Mouse (Mus musculus) embryonic facial prominence, embryonic 14.5 days (tissue): Measurements from ENCODE around the gene Mrap. TPM values are rescaled to one million over a fixed set of nuclear protein-coding genes. Genes with fewer than 3 reads are reported as not detected.

Experiments
- ATAC-seq: fragments of 200-750 bp; cut with Nextera tagmentation; 2 replicates; pipeline ENCODE4 v1.8.0; 2017; ENCODE audit warnings: low read depth, moderate number of reproducible peaks, moderate TSS enrichment
- DNase-seq: peaks from one replicate; pipeline ENCODE4 v3.0.0-alpha.2; 2015; ENCODE audit warnings: low spot score
- H3K27ac ChIP-seq: fragments of 300-500 bp; sonication (generic); replicated peaks from 2 replicates; pipeline ENCODE4 v1.5.1; 2014; ENCODE audit warnings: low read depth, mild to moderate bottlenecking, low read length, moderate library complexity
- H3K27me3 ChIP-seq: fragments of 300-500 bp; sonication (generic); replicated peaks from 2 replicates; pipeline ENCODE4 v1.6.1; 2014; ENCODE audit warnings: low read length; ENCODE audit not compliant: control insufficient read depth, insufficient read depth
- H3K36me3 ChIP-seq: fragments of 300-500 bp; sonication (generic); 2 replicates; pipeline ENCODE4 v1.6.1; 2014; ENCODE audit warnings: low read length, mixed read lengths; ENCODE audit not compliant: control insufficient read depth, insufficient read depth
- H3K4me1 ChIP-seq: fragments of 300-500 bp; sonication (generic); 2 replicates; pipeline ENCODE4 v1.6.1; 2014; ENCODE audit warnings: antibody characterized with exemption, low read length; ENCODE audit not compliant: control insufficient read depth, insufficient read depth
- H3K4me2 ChIP-seq: fragments of 300-500 bp; sonication (generic); 2 replicates; pipeline ENCODE4 v1.6.1; 2014; ENCODE audit warnings: low read depth, mild to moderate bottlenecking, low read length, moderate library complexity, mixed read lengths
- H3K4me3 ChIP-seq: fragments of 300-500 bp; sonication (generic); 2 replicates; pipeline ENCODE4 v1.5.1; 2014; ENCODE audit warnings: low read depth, mild to moderate bottlenecking, low read length
- H3K9ac ChIP-seq: fragments of 300-500 bp; sonication (generic); 2 replicates; pipeline ENCODE4 v1.6.1; 2014; ENCODE audit warnings: low read depth, mild to moderate bottlenecking, low read length, moderate library complexity, mixed read lengths
- H3K9me3 ChIP-seq: fragments of 300-500 bp; sonication (generic); 2 replicates; pipeline ENCODE4 v1.6.1; 2016; ENCODE audit warnings: low read length; ENCODE audit not compliant: control insufficient read depth
- WGBS: fragments of 180-500 bp; shearing (Covaris S2); extraction: QIAGEN DNeasy Blood & Tissue Kit; methylation state at CpG from one replicate; pipeline ENCODE4 v1.1.7; 2014; 5-methylcytosine and 5-hydroxymethylcytosine counted together
- polyA plus RNA-seq: library from polyadenylated mRNA; unstranded; fragments of >200 nt; fragmentation: Nextera tagmentation; extraction: Ambion mirVana; gene quantifications from 2 replicates; pipeline ENCODE4 v1.2.1, GENCODE M21; 2014

Mrap gene
- polyA plus RNA-seq, 1 experiment from 2014 or later = 3.8 TPM

DNA sequence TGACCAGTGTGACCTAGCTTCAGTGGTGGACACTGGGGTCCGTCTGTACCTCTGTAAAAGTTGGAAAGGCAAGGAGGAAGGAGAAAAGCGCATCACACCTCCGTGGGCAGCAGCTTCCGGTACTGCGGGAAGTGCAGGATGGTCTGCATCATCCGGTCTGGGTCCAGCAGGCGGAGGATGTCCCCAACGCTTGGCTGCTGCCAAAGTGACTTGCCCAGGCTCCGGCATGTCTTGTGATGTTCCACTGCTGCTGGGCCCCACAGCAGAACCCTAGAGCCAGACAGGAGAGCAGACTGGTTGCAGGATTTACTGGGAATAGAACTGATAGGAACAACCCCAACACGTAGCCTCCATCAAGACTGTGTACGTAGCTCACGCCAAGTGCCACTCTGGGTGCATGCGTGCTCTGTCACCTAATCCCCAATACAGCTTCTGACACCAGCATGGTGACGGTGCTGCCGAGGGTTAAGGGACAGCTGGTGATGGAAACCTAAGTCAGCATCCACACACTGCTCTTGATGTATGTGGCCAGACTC, 29.0 kb downstream of the Mrap start:
- Histone ChIP-seq H3K27ac (no peak overlapping the region), H3K9me3 (no peaks in the 10 kb centered on the region), H3K4me3 (no peak overlapping the region), H3K36me3 (peaks cover 83% of the 10 kb centered on the region), H3K9ac (no peak overlapping the region), H3K4me2 (no peak overlapping the region), H3K4me1 (no peaks in the 10 kb centered on the region), H3K27me3 (no peaks in the 10 kb centered on the region)
- no peak for ATAC-seq
- DNase-seq = no peak
- 95% methylated on average over 15 of the region's 15 CpGs for WGBS

DNA sequence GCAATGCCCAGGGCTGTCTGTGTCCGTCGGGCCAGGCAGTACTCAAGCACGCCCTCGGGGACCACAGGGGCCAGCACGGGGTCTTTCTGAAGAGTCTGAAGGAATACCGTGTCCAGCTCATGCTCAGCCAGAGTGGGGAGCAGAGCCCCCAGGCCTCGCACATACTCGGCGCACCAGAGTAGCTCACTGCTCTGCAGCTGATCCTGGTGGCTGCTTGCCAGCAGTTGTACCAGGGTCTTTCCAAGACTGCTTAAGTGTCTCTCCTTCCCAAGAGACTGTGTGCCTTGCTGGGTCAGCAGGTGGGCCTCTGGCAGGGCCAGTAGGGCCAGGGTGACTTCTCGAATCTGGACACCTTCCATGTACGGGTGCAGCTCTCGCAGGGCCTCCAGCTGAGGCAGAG, 36.2 kb downstream of the Mrap start:
- Histone ChIP-seq H3K9ac (no peak overlapping the region), H3K4me1 (no peaks in the 10 kb centered on the region), H3K27me3 (no peaks in the 10 kb centered on the region), H3K27ac (no peak overlapping the region), H3K9me3 (no peaks in the 10 kb centered on the region), H3K36me3 (peaks cover 95% of the 10 kb centered on the region), H3K4me2 (no peak overlapping the region), H3K4me3 (no peak overlapping the region)
- WGBS = 80% methylated on average over 12 of the region's 12 CpGs
- no peak for ATAC-seq
- DNase-seq = no peak

DNA sequence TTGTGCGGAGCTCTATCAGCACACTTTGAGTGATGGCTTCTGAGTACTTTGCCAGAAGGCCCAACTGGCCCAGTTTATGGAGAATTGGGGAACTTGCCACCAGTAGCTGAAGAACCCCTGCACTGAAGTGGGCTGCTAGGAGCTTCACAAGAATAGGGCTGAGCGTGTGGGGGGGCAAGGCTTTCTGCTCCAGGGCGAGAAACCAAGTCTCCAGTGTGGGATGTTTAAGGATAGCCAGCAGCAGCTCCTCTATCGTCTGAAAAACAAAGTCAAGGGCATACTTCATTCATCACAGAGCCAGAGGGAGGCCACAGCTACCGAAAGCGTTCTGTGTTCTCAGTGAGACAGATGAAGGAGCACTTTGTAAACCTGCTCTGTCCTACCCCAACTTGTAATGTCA, 36.6 kb downstream of the Mrap start:
- Histone ChIP-seq H3K27ac (no peak overlapping the region), H3K9me3 (no peaks in the 10 kb centered on the region), H3K9ac (no peak overlapping the region), H3K36me3 (peaks cover 95% of the 10 kb centered on the region), H3K4me1 (no peaks in the 10 kb centered on the region), H3K4me3 (no peak overlapping the region), H3K4me2 (no peak overlapping the region), H3K27me3 (no peaks in the 10 kb centered on the region)
- 80% methylated on average over 6 of the region's 6 CpGs for WGBS
- DNase-seq (no peak), ATAC-seq (no peak)

DNA sequence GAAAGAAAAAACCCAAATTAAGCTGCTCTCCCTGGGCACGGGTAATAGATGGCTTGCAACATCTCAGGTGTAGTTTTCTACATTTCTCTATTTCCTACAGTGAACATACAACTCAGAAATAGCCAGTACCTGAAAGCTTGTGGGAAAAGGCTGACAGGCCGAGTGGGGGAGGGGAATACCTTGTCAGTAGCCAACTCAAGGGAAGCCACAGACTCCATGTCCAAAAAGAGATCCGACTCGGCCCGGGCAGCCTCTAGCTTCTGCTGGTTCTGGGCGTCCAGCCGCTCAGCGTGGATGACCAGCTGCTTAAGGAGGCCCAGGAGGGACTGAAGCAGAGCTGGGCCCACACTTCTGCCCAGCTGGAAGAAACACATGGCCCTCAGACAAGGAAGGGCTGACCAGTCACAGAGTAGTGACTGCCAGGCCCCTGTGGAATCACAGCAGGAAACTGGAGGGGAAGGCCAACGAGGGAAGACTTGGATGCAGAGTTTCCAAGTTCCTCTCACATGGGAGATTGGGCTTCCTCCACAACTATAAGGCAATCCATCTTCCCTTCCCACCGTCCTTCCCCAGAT, 38.0 kb downstream of the Mrap start:
- Histone ChIP-seq H3K4me1 (no peaks in the 10 kb centered on the region), H3K27me3 (no peaks in the 10 kb centered on the region), H3K9me3 (no peaks in the 10 kb centered on the region), H3K9ac (no peak overlapping the region; the same call in 1 of the 2 replicates), H3K36me3 (peaks cover 98% of the 10 kb centered on the region), H3K4me3 (no peak overlapping the region), H3K27ac (no peak overlapping the region), H3K4me2 (no peak overlapping the region)
- ATAC-seq = no peak
- DNase-seq = no peak
- WGBS = 77% methylated on average over 10 of the region's 10 CpGs

DNA sequence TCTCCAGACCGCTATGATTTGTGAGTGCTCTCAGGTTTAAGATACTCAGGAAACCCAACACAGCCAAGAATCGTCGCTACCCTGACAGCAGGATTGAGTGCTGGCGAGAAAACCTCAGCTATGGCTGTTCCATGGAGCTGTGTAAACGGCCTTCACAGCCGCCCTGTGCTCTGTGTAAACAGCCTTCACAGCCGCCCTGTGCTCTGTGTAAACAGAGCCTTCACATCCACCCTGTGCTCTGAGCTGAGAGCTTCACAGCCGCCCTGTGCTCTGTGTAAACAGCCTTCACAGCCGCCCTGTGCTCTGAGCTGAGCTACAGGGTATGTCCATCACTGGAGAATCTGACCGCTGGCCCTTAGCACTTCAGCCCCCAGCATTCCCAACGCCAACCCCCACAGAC, 41.8 kb downstream of the Mrap start:
- Histone ChIP-seq H3K36me3 (peaks cover 95% of the 10 kb centered on the region), H3K9me3 (no peaks in the 10 kb centered on the region), H3K4me3 (no peak overlapping the region), H3K4me1 (no peaks in the 10 kb centered on the region), H3K27ac (no peak overlapping the region), H3K9ac (no peak overlapping the region), H3K4me2 (no peak overlapping the region), H3K27me3 (no peaks in the 10 kb centered on the region)
- no peak for DNase-seq
- 61% methylated on average over 11 of the region's 11 CpGs for WGBS
- ATAC-seq = peak; percentile 65; the same call in 1 of the 2 replicates

DNA sequence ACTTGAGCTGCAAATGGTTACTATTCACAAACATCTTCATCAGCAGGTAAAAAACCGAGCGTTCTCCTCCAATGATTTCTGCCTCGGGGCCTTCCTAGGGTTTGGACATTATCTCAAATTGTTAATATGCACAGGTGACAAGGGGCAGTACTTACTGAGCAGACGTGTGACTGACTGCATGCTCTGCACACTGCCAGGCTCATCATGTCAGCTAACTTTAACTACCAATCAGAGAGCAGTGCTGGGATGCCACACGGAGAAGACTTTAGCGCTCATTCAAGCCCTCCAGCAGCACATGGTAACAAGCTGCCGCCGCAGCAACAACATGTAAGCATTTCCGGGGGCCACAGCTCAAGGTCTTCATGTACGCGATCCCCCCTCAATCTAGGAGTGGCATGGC, 45.3 kb downstream of the Mrap start:
- Histone ChIP-seq H3K4me2 (no peak overlapping the region), H3K27me3 (no peaks in the 10 kb centered on the region), H3K9ac (no peak overlapping the region), H3K4me3 (no peak overlapping the region), H3K9me3 (no peaks in the 10 kb centered on the region), H3K27ac (no peak overlapping the region), H3K36me3 (peaks cover 95% of the 10 kb centered on the region), H3K4me1 (no peaks in the 10 kb centered on the region)
- DNase-seq = no peak
- no peak for ATAC-seq
- WGBS = 91% methylated on average over 11 of the region's 11 CpGs

DNA sequence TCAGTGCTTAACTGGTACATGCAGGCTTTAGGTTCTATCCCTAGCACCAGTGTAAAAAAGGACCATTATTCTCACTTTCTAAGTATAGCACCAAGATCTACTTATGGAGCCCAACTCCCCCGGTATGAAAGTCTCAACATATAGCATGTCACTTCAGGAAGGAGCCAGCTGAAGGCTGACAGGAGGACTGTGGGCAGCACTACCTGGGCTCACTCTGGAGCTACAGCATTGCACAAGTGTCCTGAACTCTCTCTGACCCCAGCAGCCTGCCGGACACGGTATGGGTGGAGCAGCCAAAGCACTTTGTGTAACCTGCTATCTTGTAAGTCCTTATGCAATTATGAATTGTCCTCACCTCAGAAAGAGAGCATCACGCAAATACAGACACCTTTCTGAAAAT, 47.2 kb downstream of the Mrap start:
- H3K36me3 ChIP-seq = peaks cover 95% of the 10 kb centered on the region
- DNase-seq = no peak
- H3K27me3 ChIP-seq = no peaks in the 10 kb centered on the region
- no peak overlapping the region for H3K27ac ChIP-seq
- no peak overlapping the region for H3K4me3 ChIP-seq
- no peak overlapping the region for H3K9ac ChIP-seq
- no peak overlapping the region for H3K4me2 ChIP-seq
- H3K9me3 ChIP-seq = no peaks in the 10 kb centered on the region
- no peaks in the 10 kb centered on the region for H3K4me1 ChIP-seq
- ATAC-seq = no peak
- 84% methylated on average over 4 of the region's 4 CpGs for WGBS

DNA sequence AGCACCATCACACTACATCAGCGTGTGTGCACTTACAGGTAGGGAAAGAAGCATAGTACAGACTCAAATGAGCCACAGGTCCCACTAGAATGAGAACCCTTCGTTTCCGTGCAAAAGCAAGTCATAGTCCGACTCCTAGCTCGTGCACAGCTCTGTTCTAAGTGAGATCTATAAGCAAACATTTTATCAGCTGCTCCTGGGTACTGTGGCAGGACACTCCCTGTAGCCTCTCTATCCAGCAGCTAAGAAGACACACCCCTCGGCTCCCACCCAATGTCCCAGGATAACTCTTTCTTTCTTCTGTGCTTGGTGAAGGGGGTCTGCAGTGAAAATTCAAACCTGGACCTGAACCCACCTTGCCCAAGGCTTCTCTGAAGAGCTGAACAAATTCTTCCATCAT, 50.6 kb downstream of the Mrap start:
- WGBS = 92% methylated on average over 6 of the region's 6 CpGs
- peaks cover 96% of the 10 kb centered on the region for H3K36me3 ChIP-seq
- ATAC-seq = no peak

DNA sequence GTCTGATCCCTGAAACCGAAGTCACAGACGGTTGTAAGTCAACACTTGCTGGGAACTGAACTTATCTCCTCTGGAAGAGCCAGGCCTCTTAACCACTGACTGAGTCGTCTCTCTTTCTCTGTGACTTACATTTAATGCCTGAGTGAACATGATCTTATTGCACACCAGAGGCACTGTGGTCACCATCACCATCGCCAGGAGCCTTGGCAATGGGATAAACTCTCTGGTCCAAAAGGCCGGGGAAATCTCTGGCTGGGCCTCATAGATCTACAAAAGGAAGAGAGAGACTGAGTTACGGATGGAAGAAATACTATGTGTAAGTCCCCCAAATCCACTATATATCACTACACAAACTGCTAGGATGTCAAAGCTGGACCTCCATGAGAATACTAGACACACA, 52.9 kb downstream of the Mrap start:
- H3K36me3 ChIP-seq = peaks cover 94% of the 10 kb centered on the region
- no peak overlapping the region for H3K4me3 ChIP-seq
- DNase-seq (no peak), ATAC-seq (no peak)
- H3K4me2 ChIP-seq = no peak overlapping the region
- H3K4me1 ChIP-seq = no peaks in the 10 kb centered on the region
- 88% methylated on average over 6 of the region's 6 CpGs for WGBS
- no peak overlapping the region for H3K9ac ChIP-seq
- H3K9me3 ChIP-seq = no peaks in the 10 kb centered on the region
- H3K27ac ChIP-seq = no peak overlapping the region
- H3K27me3 ChIP-seq = no peaks in the 10 kb centered on the region

More for the DNA sequence above, 50.6 kb downstream of the Mrap start:
- Histone ChIP-seq H3K27ac (no peak overlapping the region), H3K4me3 (no peak overlapping the region), H3K9me3 (no peaks in the 10 kb centered on the region), H3K9ac (no peak overlapping the region), H3K4me2 (no peak overlapping the region), H3K4me1 (no peaks in the 10 kb centered on the region), H3K27me3 (no peaks in the 10 kb centered on the region)
- DNase-seq = no peak
